Mouse (Mus musculus): ENCODE data around the gene Hoxd3.

Gene Hoxd3

GRCm38 (mm10) chr2:74679980-74680379, 31.7 kb upstream of the Hoxd3 start:
- DNase-seq, result no peak

- DNase-seq, result no peak
Observed at GRCm38 (mm10) chr2:74680561-74681398, 30.9 kb upstream of the Hoxd3 start.

GRCm38 (mm10) chr2:74681594-74682531, 29.9 kb upstream of the Hoxd3 start:
- DNase-seq, result no peak

GRCm38 (mm10) chr2:74682796-74683195, 28.9 kb upstream of the Hoxd3 start:
- DNase-seq, result no peak

- no peak for DNase-seq
Observed at GRCm38 (mm10) chr2:74683471-74683951, 28.2 kb upstream of the Hoxd3 start.

GRCm38 (mm10) chr2:74684106-74684505, 27.6 kb upstream of the Hoxd3 start:
- DNase-seq, result no peak

- no peak for DNase-seq
Observed at GRCm38 (mm10) chr2:74685059-74685603, 26.6 kb upstream of the Hoxd3 start.

GRCm38 (mm10) chr2:74686301-74686987, 25.3 kb upstream of the Hoxd3 start:
- DNase-seq, result no peak

- no peak for DNase-seq
Observed at GRCm38 (mm10) chr2:74686988-74687697, 24.6 kb upstream of the Hoxd3 start.

- no peak for DNase-seq
Observed at GRCm38 (mm10) chr2:74687698-74688555, 23.8 kb upstream of the Hoxd3 start.

GRCm38 (mm10) chr2:74688795-74689573, 22.7 kb upstream of the Hoxd3 start:
- DNase-seq, result no peak

GRCm38 (mm10) chr2:74689574-74690337, 22.0 kb upstream of the Hoxd3 start:
- no peak for DNase-seq

- DNase-seq, result no peak
Observed at GRCm38 (mm10) chr2:74690338-74690716, 21.4 kb upstream of the Hoxd3 start.

GRCm38 (mm10) chr2:74691022-74691951, 20.4 kb upstream of the Hoxd3 start, which contains the start of gene Hoxd10:
TSS of gene Hoxd10 (plus strand) at chr2:74691924.
- DNase-seq, result no peak

- DNase-seq, result no peak
Observed at GRCm38 (mm10) chr2:74691995-74692807, 19.5 kb upstream of the Hoxd3 start.

GRCm38 (mm10) chr2:74692808-74693431, 18.8 kb upstream of the Hoxd3 start:
- DNase-seq, result no peak

GRCm38 (mm10) chr2:74693432-74693827, 18.3 kb upstream of the Hoxd3 start:
- DNase-seq, result no peak
